Mouse (Mus musculus) neural tube, embryonic 14.5 days (tissue): ENCODE data around the gene Kng1. TPM values are rescaled to one million over a fixed set of nuclear protein-coding genes. Genes with fewer than 3 reads are reported as not detected.

Experiments
- ATAC-seq: fragments of 200-750 bp; cut with Nextera tagmentation; 2 replicates; pipeline ENCODE4 v1.8.0; 2017; ENCODE audit warnings: low read depth, mild to moderate bottlenecking, moderate TSS enrichment, moderate library complexity
- H3K27ac ChIP-seq: fragments of 300-500 bp; sonication (generic); 2 replicates; pipeline ENCODE4 v1.5.1; 2014; ENCODE audit warnings: low read depth, mild to moderate bottlenecking, control low read depth, low read length, moderate library complexity, mixed read lengths
- H3K27me3 ChIP-seq: fragments of 300-500 bp; sonication (generic); 2 replicates; pipeline ENCODE4 v1.6.1; 2014; ENCODE audit warnings: low read length; ENCODE audit not compliant: control insufficient read depth, insufficient read depth
- H3K36me3 ChIP-seq: fragments of 300-500 bp; sonication (generic); 2 replicates; pipeline ENCODE4 v1.6.1; 2014; ENCODE audit warnings: low read length, mixed read lengths; ENCODE audit not compliant: control insufficient read depth, insufficient read depth
- H3K4me1 ChIP-seq: fragments of 300-500 bp; sonication (generic); 2 replicates; pipeline ENCODE4 v1.6.1; 2014; ENCODE audit warnings: low read length; ENCODE audit not compliant: control insufficient read depth, insufficient read depth
- H3K4me2 ChIP-seq: fragments of 300-500 bp; sonication (generic); 2 replicates; pipeline ENCODE4 v1.6.1; 2014; ENCODE audit warnings: mild to moderate bottlenecking, low read depth, low read length, control low read depth
- H3K4me3 ChIP-seq: fragments of 300-500 bp; sonication (generic); 2 replicates; pipeline ENCODE4 v1.5.1; 2014; ENCODE audit warnings: low read depth, low read length, control low read depth, mixed read lengths
- H3K9ac ChIP-seq: fragments of 300-500 bp; sonication (generic); replicated peaks from 2 replicates; pipeline ENCODE4 v1.6.1; 2014; ENCODE audit warnings: low read depth, mild to moderate bottlenecking, control low read depth, low read length, mixed read lengths
- H3K9me3 ChIP-seq: fragments of 300-500 bp; sonication (generic); 2 replicates; pipeline ENCODE4 v1.6.1; 2016; ENCODE audit warnings: low read length; ENCODE audit not compliant: control insufficient read depth
- WGBS: fragments of 180-500 bp; shearing (Covaris S2); extraction: QIAGEN DNeasy Blood & Tissue Kit; methylation state at CpG from one replicate; pipeline ENCODE4 v1.1.7; 2014; 5-methylcytosine and 5-hydroxymethylcytosine counted together
- microRNA-seq: library from miRNA; unstranded; fragments of <30 nt; microRNA quantifications from one replicate; pipeline ENCODE4, GENCODE M21; 2016
- polyA plus RNA-seq: library from polyadenylated mRNA; unstranded; fragments of >200 nt; fragmentation: Nextera tagmentation; extraction: Ambion mirVana; gene quantifications from 2 replicates; pipeline ENCODE4 v1.2.1, GENCODE M21; 2014

Kng1 gene
- polyA plus RNA-seq, 1 experiment from 2014 or later, result 0.33 TPM

DNA sequence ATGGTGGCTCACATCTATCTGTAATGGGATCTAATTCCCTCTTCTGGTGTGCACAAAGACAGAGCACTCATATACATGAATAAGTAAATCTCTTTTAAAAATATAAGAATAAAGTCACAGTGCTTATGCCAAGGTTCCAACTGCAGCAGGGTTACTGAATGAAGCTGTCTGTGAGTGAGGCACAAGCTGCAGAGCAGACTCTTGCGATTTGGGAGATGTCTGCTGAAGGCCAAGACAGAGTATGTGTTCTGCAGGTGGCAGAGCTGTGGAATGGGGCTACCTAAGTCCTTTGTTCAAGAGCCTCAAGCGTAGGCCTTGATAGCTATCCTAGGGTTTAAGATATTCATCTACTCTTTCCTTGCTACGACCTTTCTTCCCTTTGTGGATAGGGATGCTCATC lies 64.8 kb downstream of the Kng1 start:
- 92% methylated on average over 3 of the region's 3 CpGs for WGBS
- H3K27ac ChIP-seq, result no peak overlapping the region
- no peak overlapping the region for H3K9ac ChIP-seq
- no peak overlapping the region for H3K4me3 ChIP-seq
- H3K4me2 ChIP-seq, result no peak overlapping the region
- H3K36me3 ChIP-seq, result peaks cover 21% of the 10 kb centered on the region
- no peak for ATAC-seq
- H3K4me1 ChIP-seq, result 0 out of 2 replicates have a peak, but pooled peaks cover 5% of the 10 kb centered on the region
- H3K9me3 ChIP-seq, result no peaks in the 10 kb centered on the region
- no peaks in the 10 kb centered on the region for H3K27me3 ChIP-seq

DNA sequence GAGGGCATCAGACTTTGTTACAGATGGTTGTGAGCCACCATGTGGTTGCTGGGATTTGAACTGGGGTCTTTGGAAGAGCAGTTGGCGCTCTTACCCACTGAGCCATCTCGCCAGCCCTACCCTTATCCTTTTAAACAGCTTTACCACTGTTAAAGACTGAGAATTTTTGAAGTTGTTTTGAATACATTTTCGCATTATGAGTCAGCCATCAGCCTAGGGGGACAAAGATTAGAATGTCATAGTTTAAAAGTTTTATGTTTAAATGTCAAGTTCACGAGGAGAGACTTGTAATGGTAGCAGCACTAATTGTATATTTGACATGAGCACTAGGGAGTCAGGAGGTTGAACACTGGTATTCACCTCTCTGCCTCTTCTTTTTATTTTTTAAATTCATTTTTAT lies 65.4 kb downstream of the Kng1 start:
- ATAC-seq, result no peak
- Histone ChIP-seq H3K9ac (no peak overlapping the region), H3K36me3 (peaks cover 21% of the 10 kb centered on the region), H3K27me3 (no peaks in the 10 kb centered on the region), H3K27ac (no peak overlapping the region), H3K9me3 (no peaks in the 10 kb centered on the region), H3K4me2 (no peak overlapping the region), H3K4me3 (no peak overlapping the region), H3K4me1 (0 out of 2 replicates have a peak, but pooled peaks cover 5% of the 10 kb centered on the region)
- WGBS, result 96% methylated on average over 4 of the region's 4 CpGs

DNA sequence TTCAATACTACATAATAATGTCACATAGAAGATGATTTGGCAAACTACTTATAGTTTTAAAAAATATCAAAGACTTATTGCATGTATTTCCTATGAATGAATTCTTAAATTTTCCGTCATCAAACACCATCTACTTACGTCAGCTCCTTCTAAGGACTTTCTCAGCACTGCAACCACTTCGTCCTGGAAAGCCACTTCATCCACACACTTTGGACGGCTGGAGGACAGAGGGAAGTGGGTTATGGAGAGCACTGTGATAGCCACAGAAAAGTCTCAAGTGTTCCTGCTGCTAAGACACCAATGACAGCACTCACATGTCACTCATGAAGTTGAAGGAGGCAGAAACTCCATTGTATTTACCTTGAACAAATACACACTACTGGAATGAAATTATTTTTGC lies 66.7 kb downstream of the Kng1 start:
- ATAC-seq, result no peak
- Histone ChIP-seq H3K27ac (no peak overlapping the region), H3K4me2 (no peak overlapping the region), H3K9me3 (no peaks in the 10 kb centered on the region), H3K4me3 (no peak overlapping the region), H3K4me1 (peaks cover 10% of the 10 kb centered on the region), H3K27me3 (no peaks in the 10 kb centered on the region), H3K9ac (no peak overlapping the region), H3K36me3 (peaks cover 21% of the 10 kb centered on the region)
- WGBS, result 97% methylated on average over 4 of the region's 4 CpGs

DNA sequence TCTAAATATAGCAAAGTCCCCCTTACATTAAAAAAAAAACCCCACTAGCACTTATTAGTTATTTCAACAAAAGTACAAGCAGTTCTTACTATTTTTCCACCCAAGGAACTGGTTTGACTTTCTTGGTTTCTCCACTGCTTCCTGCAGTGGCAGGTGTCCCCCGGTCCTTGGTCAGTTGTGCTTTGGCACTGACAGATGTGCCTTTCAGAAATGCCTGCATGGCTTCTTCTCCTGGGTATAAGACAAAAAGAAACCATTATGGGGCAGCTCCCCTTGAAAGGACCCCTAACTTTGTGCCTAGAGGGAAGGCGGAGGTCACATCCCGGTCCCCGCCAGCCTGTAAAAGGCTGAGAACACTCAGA lies 69.6 kb downstream of the Kng1 start:
- H3K4me2 ChIP-seq, result peak overlapping the region; percentile 95
- H3K36me3 ChIP-seq, result peaks cover 10% of the 10 kb centered on the region; the same call in 1 of the 2 replicates
- under 1% methylated on average over 4 of the region's 4 CpGs for WGBS
- H3K4me1 ChIP-seq, result peaks cover 10% of the 10 kb centered on the region
- peak overlapping the region; percentile 78 for H3K4me3 ChIP-seq
- no peaks in the 10 kb centered on the region for H3K9me3 ChIP-seq
- peak overlapping the region; percentile 82 for H3K9ac ChIP-seq
- ATAC-seq, result no peak
- peak overlapping the region; percentile 96 for H3K27ac ChIP-seq
- no peaks in the 10 kb centered on the region for H3K27me3 ChIP-seq

DNA sequence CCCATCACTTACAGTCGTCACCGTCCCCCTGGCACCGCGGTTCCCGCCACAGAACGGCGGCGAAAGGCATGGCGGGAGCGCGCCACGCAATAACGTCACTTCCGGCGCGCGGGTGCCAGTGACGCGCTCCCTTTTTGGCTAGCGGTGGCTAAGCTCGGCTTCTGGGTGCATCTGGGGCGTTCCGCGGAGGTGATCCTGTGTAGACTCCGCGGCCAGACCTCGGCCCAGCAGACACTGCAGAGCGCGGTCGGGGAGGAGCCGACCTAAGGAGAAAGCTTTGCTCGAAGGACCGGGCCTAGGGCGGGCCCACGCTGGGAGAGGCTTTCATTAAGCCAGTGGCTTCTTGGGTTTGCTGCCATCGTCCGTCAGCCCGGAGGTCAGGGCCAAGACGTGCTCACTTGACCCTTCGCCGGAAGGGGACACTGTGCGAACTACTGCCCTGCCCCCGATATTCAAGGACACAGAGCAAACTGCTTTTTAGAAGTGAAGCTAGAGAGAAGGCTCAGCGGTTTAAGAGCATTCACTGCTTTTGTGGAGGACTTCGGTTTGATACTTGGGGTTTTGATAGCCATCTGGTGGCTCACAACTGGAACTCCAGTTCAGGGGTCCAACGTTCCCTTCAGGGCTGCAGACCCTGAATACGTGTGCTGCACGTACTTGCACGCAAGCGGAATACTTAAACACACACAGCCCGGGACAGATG lies 70.2 kb downstream of the Kng1 start, which contains the start of gene Rfc4:
Gene Rfc4 (minus strand): TSS at position 65 of the 703 bp plus-strand sequence.
- peak; percentile 95 for ATAC-seq
- no peaks in the 10 kb centered on the region for H3K9me3 ChIP-seq
- WGBS, result under 1% methylated on average over 51 of the region's 51 CpGs
- H3K4me3 ChIP-seq, result peak within 1 kb of the TSS; percentile 78
- peak within 1 kb of the TSS; percentile 82 for H3K9ac ChIP-seq
- peaks cover 10% of the 10 kb centered on the region for H3K4me1 ChIP-seq
- H3K4me2 ChIP-seq, result peak within 1 kb of the TSS; percentile 95
- peak within 1 kb of the TSS; percentile 96 for H3K27ac ChIP-seq
- H3K36me3 ChIP-seq, result peaks cover 7% of the 10 kb centered on the region; the same call in 1 of the 2 replicates
- no peaks in the 10 kb centered on the region for H3K27me3 ChIP-seq

DNA sequence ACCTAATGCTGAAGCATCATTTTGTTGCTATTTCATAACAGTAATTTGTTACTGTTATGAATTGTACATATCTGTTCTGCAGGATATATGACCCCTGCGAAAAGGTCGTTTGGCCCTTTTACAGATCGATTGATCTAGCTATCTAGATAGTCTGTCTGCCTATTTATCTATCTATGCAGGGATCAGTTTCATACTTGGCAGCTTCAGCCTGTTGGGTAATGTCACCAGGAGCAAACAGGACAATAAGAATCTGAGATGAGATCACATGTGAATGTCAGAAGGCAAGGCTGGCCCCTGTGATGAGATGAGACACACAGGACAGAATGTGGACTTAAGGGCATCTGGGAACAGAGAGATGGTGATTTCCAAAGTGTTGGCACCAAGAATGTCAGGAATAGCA lies 72.6 kb downstream of the Kng1 start:
- Histone ChIP-seq H3K4me3 (no peak overlapping the region), H3K27me3 (no peaks in the 10 kb centered on the region), H3K27ac (no peak overlapping the region), H3K36me3 (no peaks in the 10 kb centered on the region), H3K9ac (no peak overlapping the region), H3K9me3 (no peaks in the 10 kb centered on the region), H3K4me2 (no peak overlapping the region), H3K4me1 (peaks cover 10% of the 10 kb centered on the region)
- ATAC-seq, result no peak
- 95% methylated on average over 3 of the region's 3 CpGs for WGBS

Small RNAs within 50 kb of the gene (microRNA-seq; reads per million reads assigned to microRNA genes)
- not detected for gene Gm49346

Other genes starting within 250 kb of the Kng1 start
- not detected in 2 replicates for gene Crygs, start 246.3 kb upstream of the Kng1 start, polyA plus RNA-seq
- 20.7 and 25.7 TPM in 2 replicates for gene Tbccd1, start 200.2 kb upstream of the Kng1 start, polyA plus RNA-seq
- gene Dnajb11, start 200.0 kb upstream of the Kng1 start, polyA plus RNA-seq, result 90.2 and 103 TPM in 2 replicates
- gene Ahsg, start 166.6 kb upstream of the Kng1 start, polyA plus RNA-seq, result 0.94 and 1.4 TPM in 2 replicates
- gene Fetub, start 139.5 kb upstream of the Kng1 start, polyA plus RNA-seq, result not detected in 2 replicates
- gene Hrg, start 106.8 kb upstream of the Kng1 start, polyA plus RNA-seq, result 0.19 TPM in 1 of 2 replicates, not detected in the other
- gene Kng2, start 28.4 kb upstream of the Kng1 start, polyA plus RNA-seq, result 0.48 and 0.78 TPM in 2 replicates
- 395 and 401 TPM in 2 replicates for gene Eif4a2, start 49.6 kb downstream of the Kng1 start, polyA plus RNA-seq
- 35.7 and 36.8 TPM in 2 replicates for gene Rfc4, start 69.9 kb downstream of the Kng1 start, polyA plus RNA-seq
- gene Adipoq, start 88.7 kb downstream of the Kng1 start, polyA plus RNA-seq, result not detected in 2 replicates
- 23.0 and 30.7 TPM in 2 replicates for gene St6gal1, start 166.9 kb downstream of the Kng1 start, polyA plus RNA-seq